Mouse (Mus musculus): Measurements from ENCODE around the gene Ppp6c. TPM values are rescaled to one million over a fixed set of nuclear protein-coding genes. Genes with fewer than 3 reads are reported as not detected.
"Not testable (repeated sequence)": the region's sequence is repeated elsewhere in the genome, so short reads cannot be mapped to it uniquely, and the experiment has no call there.

Gene Ppp6c
- polyA plus RNA-seq (2015; fragmentation: Nextera tagmentation; extraction: Ambion mirVana): 76.4 and 79.7 TPM in 2 replicates

DNA sequence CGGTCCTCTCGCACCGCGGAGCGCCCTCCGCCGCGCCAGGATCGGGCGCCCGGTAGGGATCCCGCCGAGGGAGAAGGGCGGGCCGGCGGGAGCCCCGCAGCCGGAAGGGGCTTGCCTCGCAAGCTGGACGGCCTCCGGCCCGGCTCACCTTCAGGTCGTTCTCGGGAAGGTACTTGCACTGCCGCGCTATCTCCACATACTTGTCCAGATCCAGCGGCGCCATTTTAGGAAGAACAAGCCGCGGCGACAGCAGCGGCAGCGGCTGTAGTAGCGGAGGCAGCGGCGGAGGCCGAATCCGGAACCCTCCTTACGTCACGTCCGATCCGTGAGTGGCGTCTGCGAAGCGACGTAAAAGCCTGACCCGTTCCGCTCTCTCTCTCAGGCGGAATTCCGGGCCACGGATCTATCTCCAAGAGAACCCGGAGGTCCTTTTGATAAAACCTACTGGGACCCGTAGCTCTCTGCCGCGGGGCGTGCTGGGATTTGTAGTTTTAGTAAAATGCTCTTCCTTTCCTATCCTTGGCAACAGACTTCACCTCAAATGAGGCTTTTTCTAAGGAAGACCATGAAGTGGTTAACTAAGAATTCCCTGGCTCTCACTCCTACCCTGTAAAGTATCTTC, at the start of gene Ppp6c:
Ppp6c (minus strand) TSS at position 433 of the 622 bp plus-strand sequence.
- under 1% methylated on average over 56 of the region's 56 CpGs for WGBS
- H3K9me3 ChIP-seq (replicated peaks): no peaks in the 10 kb centered on the region
- peak within 1 kb of the TSS; percentile 82 for H3K4me3 ChIP-seq
- ATAC-seq: peak; percentile 99
- peak within 1 kb of the TSS; percentile 95 for H3K27ac ChIP-seq
- peak within 1 kb of the TSS; percentile 75 for H3K4me2 ChIP-seq
- peaks cover 20% of the 10 kb centered on the region for H3K4me1 ChIP-seq
- no peaks in the 10 kb centered on the region for H3K27me3 ChIP-seq
- peak within 1 kb of the TSS; percentile 90 for H3K9ac ChIP-seq
- H3K36me3 ChIP-seq (ENCODE audit: poor library complexity, severe bottlenecking): no peaks in the 10 kb centered on the region

DNA sequence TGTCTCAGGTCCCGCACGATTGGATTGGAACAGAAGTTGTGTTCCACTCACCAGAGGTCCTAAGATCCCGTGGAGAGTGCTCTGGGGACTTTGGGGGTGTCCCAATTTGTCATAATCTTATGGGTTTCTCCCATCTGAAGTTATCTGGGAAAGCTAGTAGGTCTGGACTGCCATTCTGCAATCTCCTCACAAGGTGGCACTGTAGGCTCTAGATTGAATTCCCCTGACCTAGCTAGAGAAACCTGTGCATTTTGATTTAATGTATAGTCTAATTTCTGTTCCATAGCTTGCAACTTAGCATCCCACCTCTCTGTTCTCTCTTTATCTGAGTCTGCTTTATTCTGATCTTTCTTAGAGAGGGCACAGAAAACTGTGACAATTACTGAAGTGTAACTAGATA, 42.1 kb upstream of the Ppp6c start:
- no peak for ATAC-seq
- no peaks in the 10 kb centered on the region for H3K4me1 ChIP-seq
- H3K9ac ChIP-seq: no peak overlapping the region
- WGBS: 57% methylated on average over 3 of the region's 3 CpGs
- no peak overlapping the region for H3K4me2 ChIP-seq
- H3K9me3 ChIP-seq (replicated peaks): no peaks in the 10 kb centered on the region
- no peaks in the 10 kb centered on the region for H3K27me3 ChIP-seq
- no peak overlapping the region for H3K4me3 ChIP-seq
- H3K36me3 ChIP-seq (ENCODE audit: poor library complexity, severe bottlenecking): no peaks in the 10 kb centered on the region
- no peak overlapping the region for H3K27ac ChIP-seq

DNA sequence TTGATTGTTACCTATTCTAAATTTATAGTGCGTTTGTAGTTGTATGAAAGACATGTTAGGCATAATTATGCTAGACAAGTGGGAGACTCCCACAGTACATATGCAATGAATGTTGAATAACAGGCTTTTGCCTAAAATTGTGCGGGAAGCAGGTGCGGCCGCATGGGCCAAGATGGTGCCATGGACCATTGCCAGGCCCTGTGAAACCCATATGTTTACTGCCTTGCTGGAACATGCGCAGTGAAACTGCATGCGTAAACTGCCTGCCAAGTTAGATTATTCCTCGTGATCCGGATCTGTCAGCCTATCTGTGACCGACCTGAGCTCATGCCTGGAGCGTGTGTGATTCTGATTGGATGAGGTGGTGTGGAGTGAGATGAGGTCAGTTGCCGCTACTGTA, 26.0 kb upstream of the Ppp6c start:
- H3K27ac ChIP-seq; H3K4me2 ChIP-seq; H3K36me3 ChIP-seq (ENCODE audit: poor library complexity, severe bottlenecking); H3K9ac ChIP-seq; H3K4me3 ChIP-seq; H3K27me3 ChIP-seq; H3K9me3 ChIP-seq (replicated peaks); H3K4me1 ChIP-seq: not testable (repeated sequence)
- WGBS: 84% methylated on average over 11 of the region's 11 CpGs
- ATAC-seq: peak; percentile 79; the same call in 1 of the 2 replicates

DNA sequence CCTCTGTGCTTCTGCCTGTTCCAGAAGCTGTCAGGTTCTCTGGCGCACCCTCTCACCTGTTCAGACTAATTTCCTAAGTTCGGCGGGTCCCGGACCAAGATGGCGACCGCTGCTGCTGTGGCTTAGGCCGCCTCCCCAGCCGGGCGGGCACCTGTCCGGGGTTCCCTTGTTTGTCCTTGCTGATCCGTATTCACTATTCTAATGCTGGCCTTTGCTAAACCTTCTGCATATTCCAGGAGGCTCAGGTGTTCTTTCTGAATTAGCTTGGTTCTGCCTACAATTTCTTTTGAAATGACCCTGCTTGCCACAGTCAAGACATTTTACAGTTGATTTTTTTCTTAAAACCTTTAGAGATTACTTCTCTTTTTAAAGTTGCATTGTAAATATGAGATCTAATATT, 20.6 kb upstream of the Ppp6c start:
- H3K4me3 ChIP-seq; H3K9me3 ChIP-seq (replicated peaks); H3K4me1 ChIP-seq; H3K9ac ChIP-seq; H3K36me3 ChIP-seq (ENCODE audit: poor library complexity, severe bottlenecking); H3K4me2 ChIP-seq; ATAC-seq; H3K27ac ChIP-seq; H3K27me3 ChIP-seq: not testable (repeated sequence)
- WGBS: 96% methylated on average over 8 of the region's 11 CpGs

DNA sequence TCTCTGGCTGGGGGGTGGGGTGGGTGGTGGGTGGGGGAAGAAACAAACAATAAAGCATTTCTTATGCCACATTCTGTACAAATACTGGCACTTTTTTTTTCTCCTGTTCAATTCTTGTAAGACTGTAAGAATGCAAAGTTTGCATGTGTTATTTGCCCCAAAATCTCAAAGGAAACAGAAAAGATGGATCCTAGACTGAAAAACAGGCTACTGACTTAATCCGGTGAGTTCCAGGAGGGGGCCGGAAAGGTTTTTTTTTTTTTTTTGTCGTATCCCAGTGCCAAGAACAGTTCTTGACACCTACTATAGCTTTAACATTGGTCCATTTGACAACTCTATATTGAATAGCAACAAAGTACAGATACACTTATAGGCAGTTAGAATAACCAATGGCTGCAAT, 480 bp upstream of the Ppp6c start:
- 30% methylated on average over 3 of the region's 3 CpGs for WGBS
- ATAC-seq: peak; percentile 0; the same call in 1 of the 2 replicates

DNA sequence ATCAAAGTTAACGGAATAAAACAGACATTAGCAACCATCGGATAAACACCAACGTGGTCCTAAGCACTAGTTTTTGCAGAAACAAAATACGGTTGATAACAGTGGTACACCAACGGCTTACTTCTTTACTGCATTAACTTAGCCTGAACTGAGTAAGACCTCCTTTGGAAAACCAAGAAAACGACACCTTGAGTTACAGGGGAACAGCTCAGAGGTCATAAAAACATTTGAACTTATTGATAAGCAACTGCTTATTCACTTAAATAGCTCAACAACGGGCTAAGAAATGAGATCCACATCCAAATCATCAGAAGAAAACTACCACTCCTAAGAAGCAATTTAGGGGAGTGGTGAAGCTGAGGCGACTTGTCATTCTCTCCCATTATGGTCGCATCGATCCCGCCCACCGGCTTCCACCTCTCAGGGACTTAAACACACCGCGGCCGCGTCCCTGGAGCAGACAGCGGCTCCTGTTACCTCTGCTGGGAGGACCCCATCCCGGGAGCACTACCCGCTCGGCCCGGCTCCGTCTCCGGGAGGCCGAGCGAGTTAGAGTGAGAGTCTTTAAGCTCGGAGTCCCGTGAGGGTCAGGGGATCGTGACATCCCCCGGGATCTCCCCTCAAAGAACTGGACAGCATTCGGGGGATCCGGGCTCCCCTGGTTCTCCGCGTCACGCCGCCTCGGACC, 776 bp downstream of the Ppp6c start:
- H3K36me3 ChIP-seq (ENCODE audit: poor library complexity, severe bottlenecking); H3K9me3 ChIP-seq (replicated peaks); H3K27me3 ChIP-seq: not testable (repeated sequence)
- 5% methylated on average over 28 of the region's 36 CpGs for WGBS
- H3K27ac ChIP-seq: peak overlapping the region; percentile 95
- H3K4me3 ChIP-seq: peak overlapping the region; percentile 82
- H3K9ac ChIP-seq: peak overlapping the region; percentile 90
- peak overlapping the region; percentile 75 for H3K4me2 ChIP-seq
- H3K4me1 ChIP-seq: peaks cover 20% of the 10 kb centered on the region
- peak; percentile 38 for ATAC-seq

More for the DNA sequence above, 480 bp upstream of the Ppp6c start:
- 0 out of 2 replicates have a peak overlapping the region, but pooled peaks have one; percentile 90 for H3K9ac ChIP-seq
- no peaks in the 10 kb centered on the region for H3K9me3 ChIP-seq (replicated peaks)
- H3K36me3 ChIP-seq (ENCODE audit: poor library complexity, severe bottlenecking): no peaks in the 10 kb centered on the region
- peak overlapping the region; percentile 75 for H3K4me2 ChIP-seq
- H3K27ac ChIP-seq: no peak overlapping the region; the same call in 1 of the 2 replicates
- H3K4me1 ChIP-seq: peaks cover 20% of the 10 kb centered on the region
- H3K27me3 ChIP-seq: no peaks in the 10 kb centered on the region
- peak overlapping the region; percentile 82 for H3K4me3 ChIP-seq

DNA sequence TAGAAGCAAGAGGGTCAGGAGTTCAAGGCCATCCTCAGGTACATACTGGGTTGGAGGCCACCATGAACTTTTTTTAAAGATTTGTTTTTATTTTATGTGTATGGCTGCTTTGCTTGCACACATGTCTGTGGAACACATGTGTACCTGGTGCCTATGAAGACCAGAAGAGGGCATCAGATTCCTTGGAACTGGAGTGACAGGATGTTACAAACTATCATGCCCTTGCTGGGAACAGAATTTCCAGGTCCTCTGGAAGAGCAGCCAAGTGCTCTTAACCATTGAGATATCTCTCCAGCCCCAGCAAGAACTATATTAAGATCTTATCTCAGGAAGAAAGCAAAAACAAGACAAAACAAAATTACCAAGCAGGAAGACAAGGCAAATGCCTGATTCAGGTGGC, 1.6 kb downstream of the Ppp6c start:
- ATAC-seq: no peak
- H3K4me1 ChIP-seq: peaks cover 20% of the 10 kb centered on the region
- no peaks in the 10 kb centered on the region for H3K9me3 ChIP-seq (replicated peaks)
- no peak overlapping the region for H3K27ac ChIP-seq
- peak overlapping the region; percentile 75 for H3K4me2 ChIP-seq
- peak overlapping the region; percentile 90 for H3K9ac ChIP-seq
- H3K36me3 ChIP-seq (ENCODE audit: poor library complexity, severe bottlenecking): no peaks in the 10 kb centered on the region
- no peaks in the 10 kb centered on the region for H3K27me3 ChIP-seq
- H3K4me3 ChIP-seq: peak overlapping the region; percentile 82

DNA sequence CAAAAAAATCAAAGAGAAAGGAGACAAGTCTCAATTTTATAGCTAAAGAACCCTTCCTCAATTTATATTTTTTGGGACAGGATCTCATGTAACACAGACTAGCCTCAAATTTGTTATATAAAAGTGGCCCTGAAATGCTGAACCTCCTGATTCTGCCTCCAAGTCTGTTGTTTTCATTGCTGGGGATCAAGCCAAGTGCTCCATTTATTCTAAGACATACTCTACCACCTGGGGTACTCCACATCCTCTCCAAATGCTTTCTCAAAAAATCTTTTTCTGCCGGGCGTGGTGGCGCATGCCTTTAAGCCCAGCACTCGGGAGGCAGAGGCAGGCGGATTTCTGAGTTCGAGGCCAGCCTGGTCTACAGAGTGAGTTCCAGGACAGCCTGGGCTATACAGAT, 6.2 kb downstream of the Ppp6c start:
- H3K4me2 ChIP-seq: no peak overlapping the region
- no peaks in the 10 kb centered on the region for H3K36me3 ChIP-seq (ENCODE audit: poor library complexity, severe bottlenecking)
- ATAC-seq: no peak
- H3K9me3 ChIP-seq (replicated peaks): no peaks in the 10 kb centered on the region
- H3K9ac ChIP-seq: no peak overlapping the region
- no peaks in the 10 kb centered on the region for H3K27me3 ChIP-seq
- no peak overlapping the region for H3K27ac ChIP-seq
- H3K4me3 ChIP-seq: no peak overlapping the region
- WGBS: 95% methylated on average over 6 of the region's 6 CpGs
- peaks cover 17% of the 10 kb centered on the region for H3K4me1 ChIP-seq

DNA sequence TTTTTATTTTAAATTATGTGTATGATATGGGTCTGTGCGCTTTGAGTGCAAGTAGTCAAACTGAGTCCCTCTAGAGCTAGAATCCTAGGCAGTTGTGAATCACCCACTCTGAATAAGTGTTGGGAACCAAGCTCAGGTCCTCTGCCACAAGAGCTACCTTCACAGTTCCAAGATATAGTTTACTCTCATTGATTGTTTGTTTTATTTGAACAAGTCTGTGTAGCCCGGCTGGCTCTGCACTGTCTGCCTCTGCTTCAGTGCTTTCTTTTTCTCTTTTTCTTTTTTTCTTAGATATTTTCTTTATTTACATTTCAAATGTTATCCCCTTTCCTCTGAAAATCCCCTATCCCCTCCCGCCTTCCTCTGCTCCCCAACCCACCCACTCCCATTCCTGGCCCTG, 7.2 kb downstream of the Ppp6c start:
- Histone ChIP-seq H3K9me3 (replicated peaks) (no peaks in the 10 kb centered on the region), H3K27me3 (no peaks in the 10 kb centered on the region), H3K27ac (no peak overlapping the region), H3K4me3 (no peak overlapping the region), H3K4me2 (no peak overlapping the region), H3K36me3 (ENCODE audit: poor library complexity, severe bottlenecking) (no peaks in the 10 kb centered on the region), H3K9ac (no peak overlapping the region), H3K4me1 (peaks cover 7% of the 10 kb centered on the region)
- no peak for ATAC-seq
- WGBS: 92% methylated on average over 3 of the region's 3 CpGs

DNA sequence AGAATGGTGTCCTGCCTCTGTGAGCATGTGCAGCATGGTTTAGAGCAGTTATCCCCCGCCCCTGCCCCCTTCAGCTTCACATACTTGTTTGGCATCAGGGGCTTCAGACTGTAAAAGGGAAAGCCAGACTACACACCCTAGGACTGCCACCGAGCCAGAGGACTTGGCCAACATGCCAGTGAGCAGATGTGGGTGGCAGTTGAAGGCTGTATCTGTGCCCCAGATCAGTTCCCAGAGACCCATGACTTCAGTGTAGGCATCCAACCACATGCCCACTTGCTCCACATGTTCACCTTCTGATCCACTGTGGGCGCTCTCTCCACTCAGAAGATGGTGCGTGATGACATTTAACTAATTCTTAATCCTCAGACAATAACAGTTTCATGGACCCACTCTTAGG, 9.1 kb downstream of the Ppp6c start:
- Histone ChIP-seq H3K9me3 (replicated peaks) (no peaks in the 10 kb centered on the region), H3K9ac (no peak overlapping the region), H3K4me1 (peaks cover 6% of the 10 kb centered on the region), H3K4me3 (no peak overlapping the region), H3K4me2 (no peak overlapping the region), H3K27me3 (no peaks in the 10 kb centered on the region), H3K36me3 (ENCODE audit: poor library complexity, severe bottlenecking) (no peaks in the 10 kb centered on the region), H3K27ac (no peak overlapping the region)
- ATAC-seq: no peak
- 91% methylated on average over 4 of the region's 4 CpGs for WGBS

DNA sequence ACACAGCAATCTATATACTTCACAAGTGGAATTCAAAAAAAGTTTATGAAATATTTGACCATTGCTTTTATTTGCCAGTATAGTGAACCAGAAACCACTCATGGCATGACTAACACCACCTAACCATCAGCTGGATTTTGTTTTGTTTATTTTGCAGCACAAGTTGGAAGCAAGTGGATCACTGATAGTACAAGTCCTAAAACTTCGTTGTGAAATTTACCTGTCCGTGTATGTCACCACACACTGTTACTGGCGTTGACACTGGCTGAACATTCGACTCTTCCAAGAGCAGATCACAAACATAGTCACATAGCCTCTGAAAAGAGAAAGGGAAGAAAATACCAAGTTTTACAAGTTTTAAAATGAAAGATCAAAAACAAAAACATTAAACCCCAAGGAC, 15.5 kb downstream of the Ppp6c start:
- Histone ChIP-seq H3K36me3 (ENCODE audit: poor library complexity, severe bottlenecking) (peaks cover 15% of the 10 kb centered on the region; the same call in 1 of the 2 replicates), H3K4me2 (no peak overlapping the region), H3K4me1 (peaks cover 6% of the 10 kb centered on the region), H3K9me3 (replicated peaks) (no peaks in the 10 kb centered on the region), H3K27ac (no peak overlapping the region), H3K27me3 (no peaks in the 10 kb centered on the region), H3K4me3 (no peak overlapping the region), H3K9ac (no peak overlapping the region)
- ATAC-seq: no peak
- 93% methylated on average over 4 of the region's 4 CpGs for WGBS

DNA sequence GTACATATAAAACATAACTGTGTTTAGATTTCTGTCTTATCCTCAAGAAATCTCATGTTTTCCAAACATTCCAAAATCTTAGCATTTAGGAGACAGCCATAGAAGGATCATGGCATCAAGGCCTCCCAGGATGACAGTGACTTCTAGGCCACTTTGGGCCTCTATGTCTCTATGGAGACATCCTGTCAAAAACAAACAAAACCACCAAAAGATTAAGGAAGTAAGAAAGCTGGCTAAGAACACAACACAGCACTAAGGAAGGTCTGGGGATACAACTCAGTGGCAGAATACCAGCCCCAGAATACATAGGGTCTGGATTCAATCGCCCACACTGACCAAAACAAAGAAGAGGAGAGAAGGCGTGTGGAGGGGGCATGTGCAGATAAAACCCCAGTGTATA, 22.9 kb downstream of the Ppp6c start:
- H3K4me2 ChIP-seq: no peak overlapping the region
- H3K27me3 ChIP-seq: no peaks in the 10 kb centered on the region
- WGBS: 93% methylated on average over 2 of the region's 2 CpGs
- no peak overlapping the region for H3K27ac ChIP-seq
- no peaks in the 10 kb centered on the region for H3K4me1 ChIP-seq
- no peak overlapping the region for H3K9ac ChIP-seq
- no peak overlapping the region for H3K4me3 ChIP-seq
- ATAC-seq: no peak
- no peaks in the 10 kb centered on the region for H3K9me3 ChIP-seq (replicated peaks)
- H3K36me3 ChIP-seq (ENCODE audit: poor library complexity, severe bottlenecking): peaks cover 31% of the 10 kb centered on the region; the same call in 1 of the 2 replicates
